Mouse (Mus musculus): ENCODE data around the gene Arf5. TPM values are rescaled to one million over a fixed set of nuclear protein-coding genes. Genes with fewer than 3 reads are reported as not detected.

Arf5 gene
- polyA plus RNA-seq, 1 experiment from 2014 or later, result 390 TPM

DNA sequence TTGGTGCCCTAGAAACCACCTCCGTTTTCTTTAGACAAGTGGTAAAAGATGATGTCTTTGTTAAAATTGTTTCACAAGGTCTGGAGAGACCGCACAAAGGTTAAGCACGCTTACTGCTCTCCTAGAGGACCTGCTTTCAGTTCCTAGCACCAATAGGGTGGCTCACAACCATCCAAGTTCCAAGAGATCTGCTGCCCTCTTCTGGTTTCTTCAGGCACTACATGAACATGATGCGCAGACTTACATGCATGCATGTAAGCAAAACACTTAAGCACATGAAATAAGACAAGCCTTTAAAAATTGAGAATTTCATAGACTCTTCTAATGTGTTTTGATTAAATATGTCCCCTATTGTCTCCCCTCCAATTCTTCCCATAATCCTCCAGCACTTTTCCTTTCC is 23.6 kb upstream of the Arf5 start:
- Histone ChIP-seq H3K9ac (replicated peaks; ENCODE audit: low read length) (no peak overlapping the region), H3K36me3 (ENCODE audit: control insufficient read depth, insufficient read depth, low read length) (no peaks in the 10 kb centered on the region), H3K9me3 (ENCODE audit: control insufficient read depth, low read length) (no peaks in the 10 kb centered on the region), H3K4me1 (ENCODE audit: control insufficient read depth, insufficient read depth, low read length) (0 out of 2 replicates have a peak, but pooled peaks cover 10% of the 10 kb centered on the region), H3K27me3 (ENCODE audit: control insufficient read depth, insufficient read depth, low read length) (no peaks in the 10 kb centered on the region), H3K27ac (replicated peaks; ENCODE audit: low read depth, low read length) (no peak overlapping the region), H3K4me3 (replicated peaks; ENCODE audit: low read depth, low read length) (no peak overlapping the region), H3K4me2 (ENCODE audit: low read length) (no peak overlapping the region)
- 96% methylated on average over 4 of the region's 4 CpGs for WGBS
- DNase-seq (no peak), ATAC-seq (ENCODE audit: low FRiP score, low TSS enrichment) (no peak)

DNA sequence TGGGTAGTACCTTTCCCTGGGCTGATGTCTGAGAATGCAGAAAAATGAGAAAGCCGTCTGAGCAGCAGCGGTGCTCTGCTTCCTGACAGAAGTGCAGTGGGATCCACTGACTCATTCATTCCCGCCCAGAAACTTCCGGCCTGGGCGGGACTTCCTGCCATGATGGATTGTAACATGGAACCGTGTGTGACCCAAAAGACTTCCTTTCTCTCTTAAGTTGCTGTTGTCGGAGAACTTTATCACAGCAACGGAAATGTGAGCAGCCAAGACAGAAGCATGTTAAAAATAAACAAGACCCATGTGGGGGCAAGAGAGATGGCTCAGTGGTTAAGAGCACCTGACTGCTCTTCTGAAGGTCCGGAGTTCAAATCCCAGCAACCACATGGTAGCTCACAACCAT is 13.3 kb upstream of the Arf5 start:
- ATAC-seq (ENCODE audit: low FRiP score, low TSS enrichment) (no peak), DNase-seq (no peak)
- Histone ChIP-seq H3K4me3 (replicated peaks; ENCODE audit: low read depth, low read length) (no peak overlapping the region), H3K9ac (replicated peaks; ENCODE audit: low read length) (no peak overlapping the region), H3K36me3 (ENCODE audit: control insufficient read depth, insufficient read depth, low read length) (peaks cover 8% of the 10 kb centered on the region; the same call in 1 of the 2 replicates), H3K9me3 (ENCODE audit: control insufficient read depth, low read length) (no peaks in the 10 kb centered on the region), H3K27ac (replicated peaks; ENCODE audit: low read depth, low read length) (no peak overlapping the region), H3K27me3 (ENCODE audit: control insufficient read depth, insufficient read depth, low read length) (no peaks in the 10 kb centered on the region), H3K4me1 (ENCODE audit: control insufficient read depth, insufficient read depth, low read length) (no peaks in the 10 kb centered on the region), H3K4me2 (ENCODE audit: low read length) (no peak overlapping the region)
- 92% methylated on average over 9 of the region's 9 CpGs for WGBS

DNA sequence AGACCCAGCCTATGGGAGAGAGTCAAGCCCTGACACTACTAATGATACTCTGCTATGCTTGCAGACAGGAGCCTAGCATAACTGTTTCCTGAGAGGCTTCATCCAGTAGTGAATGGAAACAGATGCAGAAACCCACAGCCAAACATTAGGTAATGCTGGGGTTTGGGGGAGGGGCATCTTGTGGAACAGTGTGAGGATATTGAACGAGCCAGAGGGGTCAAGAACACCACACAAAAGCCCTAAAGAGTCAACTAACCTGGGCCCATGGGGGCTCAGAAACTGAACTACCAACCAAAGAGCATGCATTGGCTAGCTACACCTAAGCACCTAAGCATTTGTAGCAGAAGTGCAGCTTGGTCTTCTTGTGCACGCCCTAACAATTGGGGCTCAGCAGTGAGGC is 12.1 kb upstream of the Arf5 start:
- no peak overlapping the region for H3K4me3 ChIP-seq (replicated peaks; ENCODE audit: low read depth, low read length)
- no peak for DNase-seq
- no peak overlapping the region for H3K27ac ChIP-seq (replicated peaks; ENCODE audit: low read depth, low read length)
- H3K9ac ChIP-seq (replicated peaks; ENCODE audit: low read length), result no peak overlapping the region
- no peaks in the 10 kb centered on the region for H3K4me1 ChIP-seq (ENCODE audit: control insufficient read depth, insufficient read depth, low read length)
- H3K4me2 ChIP-seq (ENCODE audit: low read length), result no peak overlapping the region
- H3K36me3 ChIP-seq (ENCODE audit: control insufficient read depth, insufficient read depth, low read length), result peaks cover 20% of the 10 kb centered on the region
- H3K9me3 ChIP-seq (ENCODE audit: control insufficient read depth, low read length), result no peaks in the 10 kb centered on the region
- ATAC-seq (ENCODE audit: low FRiP score, low TSS enrichment), result no peak
- no peaks in the 10 kb centered on the region for H3K27me3 ChIP-seq (ENCODE audit: control insufficient read depth, insufficient read depth, low read length)
- WGBS, result 80% methylated on average over 2 of the region's 2 CpGs

DNA sequence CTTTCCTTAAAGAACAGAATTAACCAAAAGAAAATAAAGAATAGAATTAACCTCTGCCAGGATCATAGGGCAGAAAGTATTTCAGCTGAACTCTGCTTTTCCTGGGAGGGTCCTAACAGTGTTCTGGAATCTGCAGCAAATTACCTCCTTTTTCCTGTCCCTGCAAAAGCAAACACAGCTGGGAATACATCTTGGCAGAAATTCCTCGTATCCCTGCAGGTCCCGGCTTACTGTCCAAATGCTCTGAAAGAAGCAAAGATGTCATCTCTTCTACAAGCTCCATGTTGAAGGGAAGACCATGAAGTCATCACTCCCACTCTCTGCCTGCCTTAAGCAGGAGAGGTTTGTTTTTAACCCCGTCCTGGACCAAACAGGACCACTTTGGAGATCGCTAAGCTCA is 6.4 kb upstream of the Arf5 start:
- no peaks in the 10 kb centered on the region for H3K27me3 ChIP-seq (ENCODE audit: control insufficient read depth, insufficient read depth, low read length)
- WGBS, result 87% methylated on average over 4 of the region's 4 CpGs

DNA sequence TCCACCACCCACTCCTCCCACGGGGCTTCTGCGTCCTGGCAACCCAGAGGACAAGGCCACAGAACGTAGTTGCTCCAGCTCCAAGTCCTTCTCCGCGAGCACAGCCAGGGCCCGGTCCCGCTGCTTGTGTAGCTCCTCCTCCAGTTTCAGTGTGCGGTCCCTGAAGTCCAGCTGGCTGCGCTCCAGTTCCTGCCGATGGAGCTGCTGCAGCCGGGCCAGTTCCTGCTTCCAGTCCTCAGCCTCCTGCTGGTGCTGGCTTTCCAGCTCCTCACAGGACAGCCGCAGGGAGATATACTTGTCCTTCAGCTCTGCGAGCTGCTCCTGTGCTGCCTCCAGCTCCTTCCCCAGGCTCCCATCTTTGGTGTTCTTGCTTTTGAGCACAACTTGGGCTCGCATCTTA is 4.9 kb upstream of the Arf5 start:
- no peak overlapping the region for H3K27ac ChIP-seq (replicated peaks; ENCODE audit: low read depth, low read length)
- no peak for DNase-seq
- H3K4me2 ChIP-seq (ENCODE audit: low read length), result no peak overlapping the region
- H3K9me3 ChIP-seq (ENCODE audit: control insufficient read depth, low read length), result no peaks in the 10 kb centered on the region
- peaks cover 17% of the 10 kb centered on the region for H3K4me1 ChIP-seq (ENCODE audit: control insufficient read depth, insufficient read depth, low read length)
- no peaks in the 10 kb centered on the region for H3K27me3 ChIP-seq (ENCODE audit: control insufficient read depth, insufficient read depth, low read length)
- no peak for ATAC-seq (ENCODE audit: low FRiP score, low TSS enrichment)
- H3K9ac ChIP-seq (replicated peaks; ENCODE audit: low read length), result no peak overlapping the region
- H3K36me3 ChIP-seq (ENCODE audit: control insufficient read depth, insufficient read depth, low read length), result peaks cover 47% of the 10 kb centered on the region
- 91% methylated on average over 14 of the region's 14 CpGs for WGBS
- H3K4me3 ChIP-seq (replicated peaks; ENCODE audit: low read depth, low read length), result no peak overlapping the region

More for the DNA sequence above, 6.4 kb upstream of the Arf5 start:
- H3K9ac ChIP-seq (replicated peaks; ENCODE audit: low read length), result no peak overlapping the region
- ATAC-seq (ENCODE audit: low FRiP score, low TSS enrichment), result no peak
- no peak overlapping the region for H3K4me3 ChIP-seq (replicated peaks; ENCODE audit: low read depth, low read length)
- peaks cover 14% of the 10 kb centered on the region for H3K4me1 ChIP-seq (ENCODE audit: control insufficient read depth, insufficient read depth, low read length)
- DNase-seq, result no peak
- H3K9me3 ChIP-seq (ENCODE audit: control insufficient read depth, low read length), result no peaks in the 10 kb centered on the region
- no peak overlapping the region for H3K27ac ChIP-seq (replicated peaks; ENCODE audit: low read depth, low read length)
- peaks cover 50% of the 10 kb centered on the region for H3K36me3 ChIP-seq (ENCODE audit: control insufficient read depth, insufficient read depth, low read length)
- no peak overlapping the region for H3K4me2 ChIP-seq (ENCODE audit: low read length)

DNA sequence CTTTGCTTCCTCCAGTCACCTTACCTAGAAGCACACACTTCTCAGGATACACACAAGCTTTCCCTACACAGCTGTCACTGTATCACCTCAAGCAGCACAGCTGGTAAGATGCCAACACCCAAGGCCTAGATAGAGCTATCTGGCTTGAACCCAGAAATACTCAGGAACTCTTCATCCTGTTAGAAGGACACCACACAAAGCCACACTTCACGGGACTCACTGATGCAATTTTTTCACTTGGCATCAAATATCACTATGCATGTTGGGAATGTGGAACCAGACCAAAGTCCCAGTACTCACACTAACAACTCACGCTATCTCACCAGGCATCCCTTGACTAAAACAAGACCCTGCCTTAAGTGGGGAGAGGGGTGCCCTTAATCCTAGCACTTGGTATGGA is 3.7 kb upstream of the Arf5 start:
- H3K27me3 ChIP-seq (ENCODE audit: control insufficient read depth, insufficient read depth, low read length), result no peaks in the 10 kb centered on the region
- ATAC-seq (ENCODE audit: low FRiP score, low TSS enrichment), result no peak
- peaks cover 22% of the 10 kb centered on the region for H3K4me1 ChIP-seq (ENCODE audit: control insufficient read depth, insufficient read depth, low read length)
- 90% methylated on average over 2 of the region's 2 CpGs for WGBS
- DNase-seq, result no peak
- H3K4me2 ChIP-seq (ENCODE audit: low read length), result peak overlapping the region; percentile 97
- peaks cover 43% of the 10 kb centered on the region for H3K36me3 ChIP-seq (ENCODE audit: control insufficient read depth, insufficient read depth, low read length)
- H3K9me3 ChIP-seq (ENCODE audit: control insufficient read depth, low read length), result no peaks in the 10 kb centered on the region
- no peak overlapping the region; the same call in 1 of the 2 replicates for H3K9ac ChIP-seq (replicated peaks; ENCODE audit: low read length)
- no peak overlapping the region for H3K4me3 ChIP-seq (replicated peaks; ENCODE audit: low read depth, low read length)
- H3K27ac ChIP-seq (replicated peaks; ENCODE audit: low read depth, low read length), result no peak overlapping the region

DNA sequence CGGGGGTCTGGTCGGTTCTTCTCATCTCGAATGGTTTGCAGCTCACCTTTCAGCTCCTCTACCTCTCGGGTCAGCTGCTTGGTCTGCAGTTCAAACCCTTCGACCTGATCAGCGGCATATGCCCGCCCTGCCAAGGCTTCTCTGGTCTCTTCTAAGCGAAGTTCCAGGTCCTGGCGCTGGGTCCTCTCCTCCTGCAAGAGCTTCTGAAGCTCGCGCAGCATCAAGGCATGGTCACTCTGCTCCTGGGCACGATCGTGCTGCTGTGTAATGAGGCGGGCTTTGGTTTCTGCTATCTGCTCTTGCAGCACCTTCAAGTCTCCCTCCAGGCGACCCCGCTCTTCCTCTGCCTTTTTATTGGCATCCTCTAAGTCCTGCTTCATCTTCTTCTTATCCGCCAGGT is 3.0 kb upstream of the Arf5 start:
- no peak for ATAC-seq (ENCODE audit: low FRiP score, low TSS enrichment)

DNA sequence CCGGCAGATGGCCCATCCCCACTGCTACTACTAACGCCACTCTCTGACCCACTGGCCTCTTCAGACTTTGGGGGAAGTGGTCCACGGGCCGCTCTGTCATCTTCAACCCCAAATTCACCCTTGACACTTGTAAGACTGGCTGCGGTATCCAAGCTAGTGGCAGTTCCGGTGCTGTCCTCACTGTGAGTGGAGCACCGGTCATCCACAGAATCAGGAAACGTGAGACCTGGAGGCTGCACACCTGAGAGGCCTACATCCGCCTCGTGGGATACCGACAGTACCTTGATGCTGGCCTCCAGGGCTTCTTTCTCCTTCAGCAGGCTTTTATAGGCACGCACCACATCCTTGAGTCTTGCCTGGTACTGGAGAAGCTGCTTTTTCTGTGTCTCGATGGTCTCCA is 2.5 kb upstream of the Arf5 start:
- Histone ChIP-seq H3K4me2 (ENCODE audit: low read length) (peak overlapping the region; percentile 97), H3K4me1 (ENCODE audit: control insufficient read depth, insufficient read depth, low read length) (peaks cover 26% of the 10 kb centered on the region), H3K9ac (replicated peaks; ENCODE audit: low read length) (peak overlapping the region; percentile 74), H3K27me3 (ENCODE audit: control insufficient read depth, insufficient read depth, low read length) (no peaks in the 10 kb centered on the region), H3K27ac (replicated peaks; ENCODE audit: low read depth, low read length) (no peak overlapping the region), H3K9me3 (ENCODE audit: control insufficient read depth, low read length) (no peaks in the 10 kb centered on the region), H3K4me3 (replicated peaks; ENCODE audit: low read depth, low read length) (peak overlapping the region; percentile 60), H3K36me3 (ENCODE audit: control insufficient read depth, insufficient read depth, low read length) (peaks cover 39% of the 10 kb centered on the region)
- DNase-seq, result no peak
- WGBS, result 33% methylated on average over 13 of the region's 13 CpGs
- ATAC-seq (ENCODE audit: low FRiP score, low TSS enrichment), result no peak

More for the DNA sequence above, 3.0 kb upstream of the Arf5 start:
- H3K4me2 ChIP-seq (ENCODE audit: low read length), result peak overlapping the region; percentile 97
- no peaks in the 10 kb centered on the region for H3K27me3 ChIP-seq (ENCODE audit: control insufficient read depth, insufficient read depth, low read length)
- H3K4me1 ChIP-seq (ENCODE audit: control insufficient read depth, insufficient read depth, low read length), result peaks cover 26% of the 10 kb centered on the region
- H3K9me3 ChIP-seq (ENCODE audit: control insufficient read depth, low read length), result no peaks in the 10 kb centered on the region
- 86% methylated on average over 17 of the region's 17 CpGs for WGBS
- no peak overlapping the region for H3K27ac ChIP-seq (replicated peaks; ENCODE audit: low read depth, low read length)
- peak overlapping the region; percentile 60 for H3K4me3 ChIP-seq (replicated peaks; ENCODE audit: low read depth, low read length)
- no peak for DNase-seq
- H3K36me3 ChIP-seq (ENCODE audit: control insufficient read depth, insufficient read depth, low read length), result peaks cover 39% of the 10 kb centered on the region
- H3K9ac ChIP-seq (replicated peaks; ENCODE audit: low read length), result peak overlapping the region; percentile 74; the same call in 1 of the 2 replicates

DNA sequence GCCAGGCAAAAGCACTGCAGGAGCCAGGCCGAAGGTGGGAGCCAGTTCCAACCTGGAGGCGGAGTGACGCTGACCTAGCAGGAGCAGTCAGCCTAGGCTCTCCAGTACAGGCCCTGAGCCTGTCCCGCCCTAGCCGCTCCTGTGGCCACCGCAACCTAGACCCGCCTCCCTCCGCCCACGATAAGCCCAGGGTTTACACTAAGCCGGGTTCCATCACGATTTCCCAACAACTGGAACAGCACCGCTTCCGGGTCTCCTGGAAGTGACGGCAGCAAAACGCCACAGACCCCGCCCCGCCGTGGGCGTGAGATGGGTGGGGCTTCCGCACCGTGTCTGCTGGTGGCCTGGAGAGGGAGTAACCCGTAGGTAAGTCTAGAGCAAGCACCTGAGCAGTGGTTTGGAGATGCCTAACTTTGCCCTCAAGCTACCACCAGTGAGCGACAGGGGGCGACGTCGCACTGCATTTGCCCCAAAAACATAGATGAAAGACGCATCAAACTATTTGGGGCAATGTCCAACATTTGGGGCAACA is 1.8 kb upstream of the Arf5 start:
- H3K4me2 ChIP-seq (ENCODE audit: low read length), result peak overlapping the region; percentile 97
- peaks cover 26% of the 10 kb centered on the region for H3K4me1 ChIP-seq (ENCODE audit: control insufficient read depth, insufficient read depth, low read length)
- no peaks in the 10 kb centered on the region for H3K9me3 ChIP-seq (ENCODE audit: control insufficient read depth, low read length)
- peaks cover 39% of the 10 kb centered on the region for H3K36me3 ChIP-seq (ENCODE audit: control insufficient read depth, insufficient read depth, low read length)
- DNase-seq (peak; percentile 95), ATAC-seq (ENCODE audit: low FRiP score, low TSS enrichment) (peak; percentile 85)
- no peaks in the 10 kb centered on the region for H3K27me3 ChIP-seq (ENCODE audit: control insufficient read depth, insufficient read depth, low read length)
- H3K4me3 ChIP-seq (replicated peaks; ENCODE audit: low read depth, low read length), result peak overlapping the region; percentile 60
- 0 out of 2 replicates have a peak overlapping the region, but pooled peaks have one; percentile 37 for H3K27ac ChIP-seq (replicated peaks; ENCODE audit: low read depth, low read length)
- H3K9ac ChIP-seq (replicated peaks; ENCODE audit: low read length), result peak overlapping the region; percentile 74
- WGBS, result under 1% methylated on average over 27 of the region's 27 CpGs
